Mouse (Mus musculus): ENCODE data around the gene Pkp2. TPM values are rescaled to one million over a fixed set of nuclear protein-coding genes. Genes with fewer than 3 reads are reported as not detected.
"Not testable (repeated sequence)": the region's sequence is repeated elsewhere in the genome, so short reads cannot be mapped to it uniquely, and the experiment has no call there.

Gene Pkp2
- 0.75 and 1.0 TPM in 2 replicates for polyA plus RNA-seq (2015; fragmentation: Nextera tagmentation; extraction: Ambion mirVana)

GRCm38 (mm10) chr16:16213079-16213760 lies at the start of gene Pkp2:
Gene Pkp2 (plus strand): TSS chr16:16213318.
- H3K9ac ChIP-seq (replicated peaks; ENCODE audit: low read depth, low read length), result peak within 1 kb of the TSS; percentile 59
- peak; percentile 95 for ATAC-seq
- under 1% methylated on average over 51 of the region's 59 CpGs for WGBS

GRCm38 (mm10) chr16:16197374-16197773 lies 15.7 kb upstream of the Pkp2 start:
- H3K36me3 ChIP-seq (ENCODE audit: control insufficient read depth, insufficient read depth), result no peaks in the 10 kb centered on the region
- H3K4me1 ChIP-seq (replicated peaks; ENCODE audit: control insufficient read depth, insufficient read depth, low read length), result no peaks in the 10 kb centered on the region
- H3K27ac ChIP-seq (ENCODE audit: low read length), result no peak overlapping the region
- no peaks in the 10 kb centered on the region for H3K27me3 ChIP-seq (replicated peaks; ENCODE audit: control insufficient read depth, insufficient read depth, low read length)
- no peak overlapping the region for H3K4me3 ChIP-seq (replicated peaks; ENCODE audit: low read length)
- ATAC-seq, result no peak
- H3K9ac ChIP-seq (replicated peaks; ENCODE audit: low read depth, low read length), result no peak overlapping the region
- H3K9me3 ChIP-seq (ENCODE audit: control insufficient read depth, low read length), result no peaks in the 10 kb centered on the region
- no peak overlapping the region for H3K4me2 ChIP-seq (ENCODE audit: low read length)
- 72% methylated on average over 17 of the region's 17 CpGs for WGBS

More at GRCm38 (mm10) chr16:16213079-16213760, at the start of gene Pkp2:
- Histone ChIP-seq H3K27ac (ENCODE audit: low read length) (no peak within 1 kb of the TSS), H3K9me3 (ENCODE audit: control insufficient read depth, low read length) (no peaks in the 10 kb centered on the region), H3K36me3 (ENCODE audit: control insufficient read depth, insufficient read depth) (no peaks in the 10 kb centered on the region), H3K4me1 (replicated peaks; ENCODE audit: control insufficient read depth, insufficient read depth, low read length) (peaks cover 9% of the 10 kb centered on the region; the same call in 1 of the 2 replicates), H3K4me3 (replicated peaks; ENCODE audit: low read length) (peak within 1 kb of the TSS; percentile 61), H3K27me3 (replicated peaks; ENCODE audit: control insufficient read depth, insufficient read depth, low read length) (peaks cover 24% of the 10 kb centered on the region), H3K4me2 (ENCODE audit: low read length) (peak within 1 kb of the TSS; percentile 100)

GRCm38 (mm10) chr16:16201991-16202390 lies 11.1 kb upstream of the Pkp2 start:
- not testable (repeated sequence) for H3K36me3 ChIP-seq (ENCODE audit: control insufficient read depth, insufficient read depth); H3K27me3 ChIP-seq (replicated peaks; ENCODE audit: control insufficient read depth, insufficient read depth, low read length); H3K9me3 ChIP-seq (ENCODE audit: control insufficient read depth, low read length); H3K27ac ChIP-seq (ENCODE audit: low read length); H3K4me3 ChIP-seq (replicated peaks; ENCODE audit: low read length); H3K9ac ChIP-seq (replicated peaks; ENCODE audit: low read depth, low read length); H3K4me2 ChIP-seq (ENCODE audit: low read length); H3K4me1 ChIP-seq (replicated peaks; ENCODE audit: control insufficient read depth, insufficient read depth, low read length)
- peak; percentile 80 for ATAC-seq
- WGBS, result 47% methylated on average over 8 of the region's 8 CpGs

- no peak overlapping the region for H3K4me2 ChIP-seq (ENCODE audit: low read length)
These were observed 8.5 kb upstream of the Pkp2 start for GRCm38 (mm10) chr16:16204648-16205047.

GRCm38 (mm10) chr16:16212723-16213078 lies 417 bp upstream of the Pkp2 start:
- H3K4me3 ChIP-seq (replicated peaks; ENCODE audit: low read length), result peak overlapping the region; percentile 61
- no peak overlapping the region for H3K27ac ChIP-seq (ENCODE audit: low read length)
- H3K4me1 ChIP-seq (replicated peaks; ENCODE audit: control insufficient read depth, insufficient read depth, low read length), result peaks cover 9% of the 10 kb centered on the region; the same call in 1 of the 2 replicates
- peak overlapping the region; percentile 59 for H3K9ac ChIP-seq (replicated peaks; ENCODE audit: low read depth, low read length)
- no peaks in the 10 kb centered on the region for H3K9me3 ChIP-seq (ENCODE audit: control insufficient read depth, low read length)
- no peaks in the 10 kb centered on the region for H3K36me3 ChIP-seq (ENCODE audit: control insufficient read depth, insufficient read depth)
- H3K27me3 ChIP-seq (replicated peaks; ENCODE audit: control insufficient read depth, insufficient read depth, low read length), result peaks cover 24% of the 10 kb centered on the region
- no peak for ATAC-seq
- peak overlapping the region; percentile 100 for H3K4me2 ChIP-seq (ENCODE audit: low read length)
- WGBS, result 16% methylated on average over 7 of the region's 7 CpGs

More at GRCm38 (mm10) chr16:16204648-16205047, 8.5 kb upstream of the Pkp2 start:
- WGBS, result 100% methylated on average over 1 of the region's 1 CpGs
- H3K4me1 ChIP-seq (replicated peaks; ENCODE audit: control insufficient read depth, insufficient read depth, low read length), result no peaks in the 10 kb centered on the region
- no peaks in the 10 kb centered on the region for H3K27me3 ChIP-seq (replicated peaks; ENCODE audit: control insufficient read depth, insufficient read depth, low read length)
- no peak overlapping the region for H3K4me3 ChIP-seq (replicated peaks; ENCODE audit: low read length)
- no peaks in the 10 kb centered on the region for H3K9me3 ChIP-seq (ENCODE audit: control insufficient read depth, low read length)
- no peak for ATAC-seq
- no peak overlapping the region for H3K27ac ChIP-seq (ENCODE audit: low read length)
- no peaks in the 10 kb centered on the region for H3K36me3 ChIP-seq (ENCODE audit: control insufficient read depth, insufficient read depth)
- no peak overlapping the region for H3K9ac ChIP-seq (replicated peaks; ENCODE audit: low read depth, low read length)

- H3K36me3 ChIP-seq (ENCODE audit: control insufficient read depth, insufficient read depth), result no peaks in the 10 kb centered on the region
- 2% methylated on average over 17 of the region's 17 CpGs for WGBS
- H3K9ac ChIP-seq (replicated peaks; ENCODE audit: low read depth, low read length), result no peak overlapping the region
- H3K4me1 ChIP-seq (replicated peaks; ENCODE audit: control insufficient read depth, insufficient read depth, low read length), result peaks cover 9% of the 10 kb centered on the region; the same call in 1 of the 2 replicates
- ATAC-seq, result no peak
- no peaks in the 10 kb centered on the region for H3K9me3 ChIP-seq (ENCODE audit: control insufficient read depth, low read length)
- peak overlapping the region; percentile 100 for H3K4me2 ChIP-seq (ENCODE audit: low read length)
- H3K27ac ChIP-seq (ENCODE audit: low read length), result no peak overlapping the region
- H3K4me3 ChIP-seq (replicated peaks; ENCODE audit: low read length), result peak overlapping the region; percentile 61
- peaks cover 24% of the 10 kb centered on the region for H3K27me3 ChIP-seq (replicated peaks; ENCODE audit: control insufficient read depth, insufficient read depth, low read length)
These were observed 715 bp downstream of the Pkp2 start for GRCm38 (mm10) chr16:16213761-16214305.

- Histone ChIP-seq H3K9ac (replicated peaks; ENCODE audit: low read depth, low read length) (no peak overlapping the region), H3K27me3 (replicated peaks; ENCODE audit: control insufficient read depth, insufficient read depth, low read length) (peaks cover 22% of the 10 kb centered on the region), H3K4me3 (replicated peaks; ENCODE audit: low read length) (no peak overlapping the region), H3K27ac (ENCODE audit: low read length) (no peak overlapping the region), H3K4me2 (ENCODE audit: low read length) (no peak overlapping the region), H3K9me3 (ENCODE audit: control insufficient read depth, low read length) (no peaks in the 10 kb centered on the region), H3K4me1 (replicated peaks; ENCODE audit: control insufficient read depth, insufficient read depth, low read length) (peaks cover 9% of the 10 kb centered on the region; the same call in 1 of the 2 replicates), H3K36me3 (ENCODE audit: control insufficient read depth, insufficient read depth) (no peaks in the 10 kb centered on the region)
- ATAC-seq, result no peak
- WGBS, result 31% methylated on average over 11 of the region's 11 CpGs
These were observed 2.7 kb downstream of the Pkp2 start for GRCm38 (mm10) chr16:16215645-16216387.

GRCm38 (mm10) chr16:16216934-16217333 lies 3.8 kb downstream of the Pkp2 start:
- Histone ChIP-seq H3K9ac (replicated peaks; ENCODE audit: low read depth, low read length) (no peak overlapping the region), H3K4me3 (replicated peaks; ENCODE audit: low read length) (no peak overlapping the region), H3K4me2 (ENCODE audit: low read length) (no peak overlapping the region), H3K9me3 (ENCODE audit: control insufficient read depth, low read length) (no peaks in the 10 kb centered on the region), H3K27ac (ENCODE audit: low read length) (no peak overlapping the region), H3K4me1 (replicated peaks; ENCODE audit: control insufficient read depth, insufficient read depth, low read length) (peaks cover 9% of the 10 kb centered on the region; the same call in 1 of the 2 replicates), H3K36me3 (ENCODE audit: control insufficient read depth, insufficient read depth) (no peaks in the 10 kb centered on the region), H3K27me3 (replicated peaks; ENCODE audit: control insufficient read depth, insufficient read depth, low read length) (peaks cover 22% of the 10 kb centered on the region)
- no peak for ATAC-seq
- 91% methylated on average over 1 of the region's 1 CpGs for WGBS

- Histone ChIP-seq H3K9me3 (ENCODE audit: control insufficient read depth, low read length) (no peaks in the 10 kb centered on the region), H3K4me2 (ENCODE audit: low read length) (no peak overlapping the region), H3K27me3 (replicated peaks; ENCODE audit: control insufficient read depth, insufficient read depth, low read length) (peaks cover 9% of the 10 kb centered on the region; the same call in 1 of the 2 replicates), H3K27ac (ENCODE audit: low read length) (no peak overlapping the region), H3K4me1 (replicated peaks; ENCODE audit: control insufficient read depth, insufficient read depth, low read length) (0 out of 2 replicates have a peak, but pooled peaks cover 4% of the 10 kb centered on the region), H3K4me3 (replicated peaks; ENCODE audit: low read length) (no peak overlapping the region), H3K36me3 (ENCODE audit: control insufficient read depth, insufficient read depth) (no peaks in the 10 kb centered on the region), H3K9ac (replicated peaks; ENCODE audit: low read depth, low read length) (no peak overlapping the region)
- WGBS, result 39% methylated on average over 3 of the region's 3 CpGs
- ATAC-seq, result no peak
These were observed 6.7 kb downstream of the Pkp2 start for GRCm38 (mm10) chr16:16219835-16220234.

Data from forebrain, embryonic 16.5 days (tissue).